Mouse (Mus musculus) hindbrain, embryonic 11.5 days (tissue): ENCODE data around the gene Lima1. TPM values are rescaled to one million over a fixed set of nuclear protein-coding genes. Genes with fewer than 3 reads are reported as not detected.

Experiments
- ATAC-seq: fragments of 200-750 bp; cut with Nextera tagmentation; 2 replicates; pipeline ENCODE4 v1.8.0; 2017; ENCODE audit warnings: mild to moderate bottlenecking, moderate TSS enrichment, moderate library complexity; ENCODE audit not compliant: low FRiP score
- DNase-seq: peaks from one replicate; pipeline ENCODE4 v3.0.0-alpha.2; 2015; ENCODE audit warnings: low spot score
- H3K27ac ChIP-seq: fragments of 300-500 bp; sonication (generic); 2 replicates; pipeline ENCODE4 v1.5.1; 2014; ENCODE audit warnings: mild to moderate bottlenecking, low read depth, low read length
- H3K27me3 ChIP-seq: fragments of 300-500 bp; sonication (generic); 2 replicates; pipeline ENCODE4 v1.6.1; 2014; ENCODE audit warnings: mild to moderate bottlenecking, low read length, moderate library complexity, mixed read lengths; ENCODE audit not compliant: control insufficient read depth, insufficient read depth
- H3K36me3 ChIP-seq: fragments of 300-500 bp; sonication (generic); 2 replicates; pipeline ENCODE4 v1.6.1; 2014; ENCODE audit warnings: mild to moderate bottlenecking, low read length, moderate library complexity, mixed read lengths; ENCODE audit not compliant: control insufficient read depth, insufficient read depth
- H3K4me1 ChIP-seq: fragments of 300-500 bp; sonication (generic); replicated peaks from 2 replicates; pipeline ENCODE4 v1.6.1; 2014; ENCODE audit warnings: low read length, mixed read lengths; ENCODE audit not compliant: control insufficient read depth, insufficient read depth
- H3K4me2 ChIP-seq: fragments of 300-500 bp; sonication (generic); replicated peaks from 2 replicates; pipeline ENCODE4 v1.6.1; 2014; ENCODE audit warnings: mild to moderate bottlenecking, low read depth, low read length
- H3K4me3 ChIP-seq: fragments of 300-500 bp; sonication (generic); 2 replicates; pipeline ENCODE4 v1.5.1; 2014; ENCODE audit warnings: low read depth, low read length
- H3K9ac ChIP-seq: fragments of 300-500 bp; sonication (generic); 2 replicates; pipeline ENCODE4 v1.6.1; 2014; ENCODE audit warnings: low read depth, low read length
- H3K9me3 ChIP-seq: fragments of 300-500 bp; sonication (generic); 2 replicates; pipeline ENCODE4 v1.6.1; 2016; ENCODE audit warnings: low read length; ENCODE audit not compliant: control insufficient read depth
- WGBS: fragments of 180-500 bp; shearing (Covaris S2); extraction: QIAGEN DNeasy Blood & Tissue Kit; methylation state at CpG from one replicate; pipeline ENCODE4 v1.1.7; 2014; 5-methylcytosine and 5-hydroxymethylcytosine counted together
- polyA plus RNA-seq: library from polyadenylated mRNA; unstranded; fragments of >200 nt; fragmentation: Nextera tagmentation; extraction: Ambion mirVana; gene quantifications from 2 replicates; pipeline ENCODE4 v1.2.1, GENCODE M21; 2014

The Lima1 gene
- polyA plus RNA-seq, 1 experiment from 2014 or later: 30.8 TPM

- no peaks in the 10 kb centered on the region for H3K27me3 ChIP-seq
- no peaks in the 10 kb centered on the region for H3K4me1 ChIP-seq
- H3K4me3 ChIP-seq: no peak overlapping the region
- H3K4me2 ChIP-seq: no peak overlapping the region
- ATAC-seq (no peak), DNase-seq (no peak)
- H3K9me3 ChIP-seq: no peaks in the 10 kb centered on the region
- no peaks in the 10 kb centered on the region for H3K36me3 ChIP-seq
- 81% methylated on average over 3 of the region's 3 CpGs for WGBS
- no peak overlapping the region for H3K9ac ChIP-seq
- no peak overlapping the region for H3K27ac ChIP-seq
Observed at GRCm38 (mm10) chr15:99850265-99850664, 25.0 kb downstream of the Lima1 start.

- ATAC-seq: no peak
- no peaks in the 10 kb centered on the region for H3K36me3 ChIP-seq
- WGBS: 67% methylated on average over 8 of the region's 8 CpGs
- H3K9me3 ChIP-seq: no peaks in the 10 kb centered on the region
- H3K4me2 ChIP-seq: no peak overlapping the region
- H3K4me3 ChIP-seq: no peak overlapping the region
- H3K9ac ChIP-seq: no peak overlapping the region
- H3K27ac ChIP-seq: no peak overlapping the region
- H3K27me3 ChIP-seq: no peaks in the 10 kb centered on the region
- no peak for DNase-seq
- H3K4me1 ChIP-seq: no peaks in the 10 kb centered on the region
Observed at GRCm38 (mm10) chr15:99847937-99848336, 27.3 kb downstream of the Lima1 start.

GRCm38 (mm10) chr15:99847207-99847881 lies 27.9 kb downstream of the Lima1 start:
- Histone ChIP-seq H3K27me3 (no peaks in the 10 kb centered on the region), H3K4me1 (no peaks in the 10 kb centered on the region), H3K36me3 (no peaks in the 10 kb centered on the region), H3K4me2 (no peak overlapping the region), H3K27ac (no peak overlapping the region), H3K9ac (no peak overlapping the region), H3K4me3 (no peak overlapping the region), H3K9me3 (no peaks in the 10 kb centered on the region)
- no peak for ATAC-seq
- no peak for DNase-seq
- 81% methylated on average over 13 of the region's 13 CpGs for WGBS

- no peak overlapping the region for H3K4me3 ChIP-seq
- H3K4me1 ChIP-seq: no peaks in the 10 kb centered on the region
- H3K4me2 ChIP-seq: no peak overlapping the region
- H3K9ac ChIP-seq: no peak overlapping the region
- no peaks in the 10 kb centered on the region for H3K27me3 ChIP-seq
- 56% methylated on average over 6 of the region's 6 CpGs for WGBS
- H3K36me3 ChIP-seq: no peaks in the 10 kb centered on the region
- ATAC-seq (no peak), DNase-seq (no peak)
- H3K27ac ChIP-seq: no peak overlapping the region
- no peaks in the 10 kb centered on the region for H3K9me3 ChIP-seq
Observed at GRCm38 (mm10) chr15:99846633-99847032, 28.6 kb downstream of the Lima1 start.

- ATAC-seq: no peak
- H3K9ac ChIP-seq: no peak overlapping the region
- H3K4me2 ChIP-seq: no peak overlapping the region
- H3K27me3 ChIP-seq: no peaks in the 10 kb centered on the region
- no peaks in the 10 kb centered on the region for H3K4me1 ChIP-seq
- DNase-seq: no peak
- no peaks in the 10 kb centered on the region for H3K9me3 ChIP-seq
- 83% methylated on average over 3 of the region's 3 CpGs for WGBS
- H3K4me3 ChIP-seq: no peak overlapping the region
- no peak overlapping the region for H3K27ac ChIP-seq
- H3K36me3 ChIP-seq: no peaks in the 10 kb centered on the region
Observed at GRCm38 (mm10) chr15:99843856-99844255, 31.4 kb downstream of the Lima1 start.

- Histone ChIP-seq H3K9me3 (no peaks in the 10 kb centered on the region), H3K27ac (no peak overlapping the region), H3K4me3 (no peak overlapping the region), H3K36me3 (no peaks in the 10 kb centered on the region), H3K9ac (no peak overlapping the region), H3K4me1 (no peaks in the 10 kb centered on the region), H3K27me3 (no peaks in the 10 kb centered on the region), H3K4me2 (no peak overlapping the region)
- WGBS: 81% methylated on average over 2 of the region's 2 CpGs
- DNase-seq (no peak), ATAC-seq (no peak)
Observed at GRCm38 (mm10) chr15:99839910-99840309, 35.3 kb downstream of the Lima1 start.

- DNase-seq: no peak
- 76% methylated on average over 13 of the region's 13 CpGs for WGBS
- no peaks in the 10 kb centered on the region for H3K4me1 ChIP-seq
Observed at GRCm38 (mm10) chr15:99839165-99839840, 36.0 kb downstream of the Lima1 start.

GRCm38 (mm10) chr15:99837561-99837960 lies 37.7 kb downstream of the Lima1 start:
- no peaks in the 10 kb centered on the region for H3K27me3 ChIP-seq
- no peak for DNase-seq
- no peaks in the 10 kb centered on the region for H3K9me3 ChIP-seq
- no peak overlapping the region for H3K4me3 ChIP-seq
- H3K4me1 ChIP-seq: no peaks in the 10 kb centered on the region
- H3K36me3 ChIP-seq: no peaks in the 10 kb centered on the region
- no peak for ATAC-seq
- H3K9ac ChIP-seq: no peak overlapping the region
- 71% methylated on average over 7 of the region's 7 CpGs for WGBS
- H3K4me2 ChIP-seq: no peak overlapping the region
- no peak overlapping the region for H3K27ac ChIP-seq

More at GRCm38 (mm10) chr15:99839165-99839840, 36.0 kb downstream of the Lima1 start:
- no peaks in the 10 kb centered on the region for H3K36me3 ChIP-seq
- no peak overlapping the region for H3K27ac ChIP-seq
- no peak overlapping the region for H3K4me3 ChIP-seq
- no peak overlapping the region for H3K9ac ChIP-seq
- no peaks in the 10 kb centered on the region for H3K27me3 ChIP-seq
- no peak for ATAC-seq
- no peak overlapping the region for H3K4me2 ChIP-seq
- H3K9me3 ChIP-seq: no peaks in the 10 kb centered on the region

GRCm38 (mm10) chr15:99835191-99835590 lies 40.1 kb downstream of the Lima1 start:
- no peaks in the 10 kb centered on the region for H3K9me3 ChIP-seq
- H3K27me3 ChIP-seq: no peaks in the 10 kb centered on the region
- H3K9ac ChIP-seq: no peak overlapping the region
- DNase-seq: no peak
- no peak overlapping the region for H3K27ac ChIP-seq
- no peak overlapping the region for H3K4me3 ChIP-seq
- no peaks in the 10 kb centered on the region for H3K36me3 ChIP-seq
- ATAC-seq: no peak
- 68% methylated on average over 9 of the region's 9 CpGs for WGBS
- H3K4me1 ChIP-seq: no peaks in the 10 kb centered on the region
- H3K4me2 ChIP-seq: no peak overlapping the region
